Mouse (Mus musculus) lung, embryonic 14.5 days (tissue): ENCODE measurements around the gene Klrg2. TPM values are rescaled to one million over a fixed set of nuclear protein-coding genes. Genes with fewer than 3 reads are reported as not detected.

Experiments
- ATAC-seq: fragments of 200-750 bp; cut with Nextera tagmentation; 2 replicates; pipeline ENCODE4 v1.8.0; 2017; ENCODE audit warnings: mild to moderate bottlenecking, moderate TSS enrichment, moderate library complexity; ENCODE audit not compliant: insufficient read depth
- DNase-seq: peaks from one replicate; pipeline ENCODE4 v3.0.0-alpha.2; 2015
- H3K27ac ChIP-seq: fragments of 300-500 bp; sonication (generic); 2 replicates; pipeline ENCODE4 v1.5.1; 2014; ENCODE audit warnings: low read depth, mild to moderate bottlenecking, moderate library complexity
- H3K27me3 ChIP-seq: fragments of 300-500 bp; sonication (generic); 2 replicates; pipeline ENCODE4 v1.6.1; 2014; ENCODE audit warnings: low read length, control low read depth; ENCODE audit not compliant: insufficient read depth
- H3K36me3 ChIP-seq: fragments of 300-500 bp; sonication (generic); 2 replicates; pipeline ENCODE4 v1.6.1; 2014; ENCODE audit warnings: control low read depth; ENCODE audit not compliant: insufficient read depth
- H3K4me1 ChIP-seq: fragments of 300-500 bp; sonication (generic); 2 replicates; pipeline ENCODE4 v1.6.1; 2014; ENCODE audit warnings: antibody characterized with exemption, control low read depth; ENCODE audit not compliant: insufficient read depth
- H3K4me2 ChIP-seq: fragments of 300-500 bp; sonication (generic); 2 replicates; pipeline ENCODE4 v1.6.1; 2014; ENCODE audit warnings: mild to moderate bottlenecking
- H3K4me3 ChIP-seq: fragments of 300-500 bp; sonication (generic); 2 replicates; pipeline ENCODE4 v1.5.1; 2014; ENCODE audit warnings: low read depth, low read length
- H3K9ac ChIP-seq: fragments of 300-500 bp; sonication (generic); 2 replicates; pipeline ENCODE4 v1.6.1; 2014
- H3K9me3 ChIP-seq: fragments of 300-500 bp; sonication (generic); 2 replicates; pipeline ENCODE4 v1.6.1; 2016; ENCODE audit warnings: low read depth, low read length, control low read depth
- CTCF ChIP-seq: IDR thresholded peaks from 2 replicates; pipeline ENCODE4 v1.5.1; 2016; ENCODE audit warnings: antibody characterized with exemption, low read depth
- WGBS: fragments of 180-500 bp; shearing (Covaris S2); extraction: QIAGEN DNeasy Blood & Tissue Kit; methylation state at CpG from one replicate; pipeline ENCODE4 v1.1.7; 2014; 5-methylcytosine and 5-hydroxymethylcytosine counted together
- polyA plus RNA-seq: library from polyadenylated mRNA; unstranded; fragments of >200 nt; fragmentation: Nextera tagmentation; extraction: Ambion mirVana; gene quantifications from 2 replicates; pipeline ENCODE4 v1.2.1, GENCODE M21; 2014

Klrg2 gene
- polyA plus RNA-seq, 1 experiment from 2014 or later = 0.42 TPM

- Histone ChIP-seq H3K4me1 (no peaks in the 10 kb centered on the region), H3K4me2 (no peak overlapping the region), H3K36me3 (no peaks in the 10 kb centered on the region), H3K27ac (no peak overlapping the region), H3K27me3 (no peaks in the 10 kb centered on the region), H3K9ac (no peak overlapping the region), H3K4me3 (no peak overlapping the region), H3K9me3 (no peaks in the 10 kb centered on the region)
- no peak for ATAC-seq
- DNase-seq = no peak
- WGBS = 63% methylated on average over 5 of the region's 6 CpGs
- 0 out of 2 replicates have a peak, but pooled peaks have one; percentile 22 for TF ChIP-seq CTCF
These were observed 32.5 kb upstream of the Klrg2 start for GRCm38 (mm10) chr6:38669580-38669979.

DNA sequence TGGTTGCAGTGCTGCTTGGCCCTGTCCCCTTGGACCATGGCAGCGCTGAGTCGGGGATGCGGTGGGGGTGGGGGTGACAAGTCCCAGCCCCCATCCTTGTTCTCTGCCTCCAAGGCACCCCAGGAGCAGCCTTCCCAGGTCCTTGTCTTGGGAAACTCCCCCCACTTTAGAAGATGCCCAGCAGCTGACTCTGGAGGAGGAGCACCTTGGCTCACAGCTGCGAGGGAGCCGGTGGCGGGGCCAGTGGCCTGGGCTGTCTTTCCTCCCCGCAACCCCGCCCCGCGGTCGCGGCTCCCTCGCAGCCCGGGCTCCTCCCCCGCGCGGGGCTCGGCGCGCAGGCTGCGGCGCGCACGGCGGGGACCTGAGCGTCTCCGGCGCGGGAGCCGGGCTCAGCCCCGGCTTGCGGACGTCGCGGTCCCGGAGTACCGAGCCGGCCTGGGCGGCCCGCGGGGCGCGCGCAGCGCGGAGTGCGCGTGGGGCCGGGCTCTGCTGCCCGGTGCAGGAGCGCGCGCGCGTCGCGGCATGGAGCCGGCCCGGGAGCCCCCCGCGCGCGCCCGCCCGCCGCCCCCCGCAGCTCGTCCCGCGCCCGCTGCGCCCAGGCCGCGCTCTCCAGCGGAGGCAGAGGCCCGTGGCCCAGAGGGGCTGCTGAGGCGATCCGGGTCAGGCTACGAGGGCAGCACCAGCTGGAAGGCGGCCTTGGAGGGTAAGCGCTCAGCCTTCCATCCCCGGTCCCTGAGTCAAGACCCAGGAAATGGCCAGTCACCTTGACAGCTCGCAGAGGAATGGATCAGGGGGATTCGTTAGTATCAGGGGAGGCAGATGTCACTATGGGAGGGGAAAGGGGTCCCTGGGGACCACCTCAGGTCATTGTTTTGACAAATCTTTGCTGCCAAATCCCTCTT lies 25.9 kb upstream of the Klrg2 start, which contains the start of gene Clec2l:
TSS of gene Clec2l (plus strand) at position 356 of the 902 bp plus-strand sequence.
- ATAC-seq (peak; percentile 82), DNase-seq (peak; percentile 60)
- WGBS = under 1% methylated on average over 63 of the region's 84 CpGs

GRCm38 (mm10) chr6:38661626-38662025 lies 24.6 kb upstream of the Klrg2 start:
- Histone ChIP-seq H3K4me3 (no peak overlapping the region), H3K4me1 (no peaks in the 10 kb centered on the region), H3K36me3 (no peaks in the 10 kb centered on the region), H3K4me2 (no peak overlapping the region), H3K9me3 (no peaks in the 10 kb centered on the region), H3K27me3 (peaks cover 16% of the 10 kb centered on the region; the same call in 1 of the 2 replicates), H3K9ac (no peak overlapping the region), H3K27ac (no peak overlapping the region)
- ATAC-seq (no peak), DNase-seq (no peak)
- WGBS = 55% methylated on average over 4 of the region's 4 CpGs
- TF ChIP-seq CTCF = no peak

More for the DNA sequence above, 25.9 kb upstream of the Klrg2 start, which contains the start of gene Clec2l:
- H3K36me3 ChIP-seq = no peaks in the 10 kb centered on the region
- no peak within 1 kb of the TSS for H3K27ac ChIP-seq
- H3K27me3 ChIP-seq = peaks cover 16% of the 10 kb centered on the region; the same call in 1 of the 2 replicates
- H3K9me3 ChIP-seq = no peaks in the 10 kb centered on the region
- H3K4me1 ChIP-seq = no peaks in the 10 kb centered on the region
- TF ChIP-seq CTCF = no peak
- peak within 1 kb of the TSS; percentile 93 for H3K4me2 ChIP-seq
- peak within 1 kb of the TSS; percentile 59 for H3K9ac ChIP-seq
- peak within 1 kb of the TSS; percentile 54 for H3K4me3 ChIP-seq

- 32% methylated on average over 14 of the region's 14 CpGs for WGBS
- ATAC-seq = peak; percentile 70
These were observed 13.4 kb upstream of the Klrg2 start for GRCm38 (mm10) chr6:38650263-38650937.

DNA sequence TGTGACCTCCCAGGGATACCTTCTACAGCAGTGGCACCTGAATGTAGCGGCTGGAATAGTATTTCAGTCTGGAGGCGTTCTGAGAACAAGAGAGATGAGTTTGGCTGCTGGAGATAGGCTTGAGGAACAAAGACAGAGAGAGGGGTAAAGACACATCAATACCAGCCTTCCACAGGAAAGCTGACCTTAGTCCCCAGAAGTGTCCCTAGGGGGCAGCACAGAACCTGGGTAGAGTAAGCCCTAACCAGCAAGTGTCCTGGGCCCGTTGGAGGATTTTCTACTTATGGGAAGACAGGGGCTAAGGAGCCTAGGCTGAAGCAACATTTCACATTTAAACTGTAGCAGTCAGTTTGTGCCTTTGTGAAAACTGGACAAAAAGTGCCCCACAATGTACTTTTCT lies 12.5 kb upstream of the Klrg2 start:
- Histone ChIP-seq H3K27ac (no peak overlapping the region), H3K9ac (no peak overlapping the region), H3K4me1 (no peaks in the 10 kb centered on the region), H3K4me2 (no peak overlapping the region), H3K4me3 (no peak overlapping the region), H3K9me3 (no peaks in the 10 kb centered on the region), H3K36me3 (no peaks in the 10 kb centered on the region), H3K27me3 (no peaks in the 10 kb centered on the region)
- DNase-seq = peak; percentile 32
- 76% methylated on average over 3 of the region's 3 CpGs for WGBS
- TF ChIP-seq CTCF = no peak; the same call in 1 of the 2 replicates
- no peak for ATAC-seq

More at GRCm38 (mm10) chr6:38650263-38650937, 13.4 kb upstream of the Klrg2 start:
- H3K4me1 ChIP-seq = no peaks in the 10 kb centered on the region
- H3K4me3 ChIP-seq = no peak overlapping the region
- no peaks in the 10 kb centered on the region for H3K27me3 ChIP-seq
- H3K27ac ChIP-seq = no peak overlapping the region
- H3K4me2 ChIP-seq = no peak overlapping the region
- DNase-seq = peak; percentile 91
- peak; percentile 96 for TF ChIP-seq CTCF
- H3K9ac ChIP-seq = no peak overlapping the region
- no peaks in the 10 kb centered on the region for H3K9me3 ChIP-seq
- no peaks in the 10 kb centered on the region for H3K36me3 ChIP-seq

GRCm38 (mm10) chr6:38643039-38643438 lies 6.0 kb upstream of the Klrg2 start:
- H3K4me3 ChIP-seq = no peak overlapping the region
- H3K36me3 ChIP-seq = no peaks in the 10 kb centered on the region
- H3K27ac ChIP-seq = no peak overlapping the region
- TF ChIP-seq CTCF = no peak
- no peak overlapping the region for H3K9ac ChIP-seq
- no peaks in the 10 kb centered on the region for H3K4me1 ChIP-seq
- H3K4me2 ChIP-seq = no peak overlapping the region
- DNase-seq (no peak), ATAC-seq (no peak)
- H3K9me3 ChIP-seq = no peaks in the 10 kb centered on the region
- 69% methylated on average over 3 of the region's 3 CpGs for WGBS
- peaks cover 42% of the 10 kb centered on the region for H3K27me3 ChIP-seq

- 55% methylated on average over 5 of the region's 5 CpGs for WGBS
- Histone ChIP-seq H3K27ac (no peak overlapping the region), H3K4me3 (no peak overlapping the region), H3K9me3 (no peaks in the 10 kb centered on the region), H3K4me2 (no peak overlapping the region), H3K9ac (no peak overlapping the region), H3K4me1 (no peaks in the 10 kb centered on the region), H3K36me3 (no peaks in the 10 kb centered on the region), H3K27me3 (peaks cover 47% of the 10 kb centered on the region)
- DNase-seq (no peak), ATAC-seq (no peak)
- no peak for TF ChIP-seq CTCF
These were observed 5.6 kb upstream of the Klrg2 start for GRCm38 (mm10) chr6:38642593-38642992.
